Mouse (Mus musculus) small intestine, adult 2 months (tissue): ENCODE data around the gene Cdc14a.

ENCODE experiments used
- CTCF ChIP-seq: fragments of 200-500 bp; IDR thresholded peaks from 2 replicates; pipeline ENCODE4 v1.5.1; 2012; ENCODE audit warnings: low read depth, mild to moderate bottlenecking, control low read depth, inconsistent platforms, low read length, moderate library complexity, mixed read lengths; ENCODE audit not compliant: insufficient replicate concordance, insufficient read length; ENCODE audit errors: extremely low read depth
- POLR2A ChIP-seq: fragments of 200-500 bp; IDR thresholded peaks from 2 replicates; pipeline ENCODE4 v1.6.1; 2012; ENCODE audit warnings: low read depth, mild to moderate bottlenecking, control low read depth, inconsistent platforms, low read length, moderate library complexity

DNA sequence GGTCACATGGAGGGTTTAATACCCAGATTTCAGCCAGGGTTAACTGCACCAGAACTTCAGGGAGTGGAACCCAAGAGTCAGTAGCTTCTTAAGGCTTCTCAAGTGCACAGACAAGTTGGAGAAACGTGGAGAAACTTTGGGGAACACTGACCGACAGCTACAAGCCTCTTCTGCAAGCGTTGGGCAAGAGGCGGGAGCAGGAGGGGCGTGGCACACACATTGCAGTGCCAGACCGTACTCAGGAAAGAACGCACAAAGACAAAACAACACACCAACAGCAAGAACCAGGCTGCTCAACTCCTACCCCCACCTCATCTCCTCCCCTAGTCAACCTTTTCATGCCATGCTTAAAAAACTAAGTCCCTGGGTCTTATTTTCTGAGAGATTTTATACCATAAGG is 61.9 kb downstream of the Cdc14a start:
- TF ChIP-seq CTCF (no peak), POLR2A (no peak)
